Mouse (Mus musculus): Measurements from ENCODE around the gene Dohh. TPM values are rescaled to one million over a fixed set of nuclear protein-coding genes. Genes with fewer than 3 reads are reported as not detected.
A peak's percentile ranks its signal among the peaks of the same experiment; 100 is the strongest.

The Dohh gene
- polyA plus RNA-seq, 1 experiment from 2014 or later = 83.4 TPM

DNA sequence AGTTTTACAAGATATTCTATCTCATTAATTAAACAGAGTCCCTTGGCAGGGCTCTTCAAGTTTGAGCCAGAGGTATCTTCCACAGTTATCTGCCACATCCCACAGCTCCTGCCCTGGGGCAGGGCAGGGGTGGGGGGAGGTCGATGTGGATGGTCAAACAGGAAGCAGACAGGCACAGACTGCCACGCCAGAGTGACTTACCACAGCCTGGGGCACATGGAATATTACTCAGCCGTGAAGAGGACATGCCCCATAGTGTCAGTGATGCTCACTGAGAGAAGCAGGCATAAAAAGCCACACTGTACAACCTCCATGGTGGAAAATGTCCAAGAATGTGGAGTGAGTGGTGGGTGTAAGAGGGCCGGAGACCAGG lies 39.1 kb upstream of the Dohh start:
- peaks cover 11% of the 10 kb centered on the region; the same call in 1 of the 2 replicates for H3K36me3 ChIP-seq (ENCODE audit: control insufficient read depth, insufficient read depth)
- no peak overlapping the region for H3K27ac ChIP-seq (ENCODE audit: low read length)
- no peak overlapping the region for H3K9ac ChIP-seq (ENCODE audit: low read length)
- ATAC-seq (replicated peaks; ENCODE audit: extremely low read depth, insufficient read depth, low FRiP score) = no peak
- peaks cover 29% of the 10 kb centered on the region for H3K4me1 ChIP-seq (ENCODE audit: control insufficient read depth, insufficient read depth, low read length)
- 77% methylated on average over 4 of the region's 4 CpGs for WGBS
- H3K4me3 ChIP-seq (ENCODE audit: low read length) = no peak overlapping the region
- peaks cover 18% of the 10 kb centered on the region for H3K27me3 ChIP-seq (ENCODE audit: control insufficient read depth, insufficient read depth, low read length)
- no peak overlapping the region for H3K4me2 ChIP-seq (ENCODE audit: low read depth, low read length)
- no peaks in the 10 kb centered on the region for H3K9me3 ChIP-seq (replicated peaks; ENCODE audit: control insufficient read depth, low read length)

DNA sequence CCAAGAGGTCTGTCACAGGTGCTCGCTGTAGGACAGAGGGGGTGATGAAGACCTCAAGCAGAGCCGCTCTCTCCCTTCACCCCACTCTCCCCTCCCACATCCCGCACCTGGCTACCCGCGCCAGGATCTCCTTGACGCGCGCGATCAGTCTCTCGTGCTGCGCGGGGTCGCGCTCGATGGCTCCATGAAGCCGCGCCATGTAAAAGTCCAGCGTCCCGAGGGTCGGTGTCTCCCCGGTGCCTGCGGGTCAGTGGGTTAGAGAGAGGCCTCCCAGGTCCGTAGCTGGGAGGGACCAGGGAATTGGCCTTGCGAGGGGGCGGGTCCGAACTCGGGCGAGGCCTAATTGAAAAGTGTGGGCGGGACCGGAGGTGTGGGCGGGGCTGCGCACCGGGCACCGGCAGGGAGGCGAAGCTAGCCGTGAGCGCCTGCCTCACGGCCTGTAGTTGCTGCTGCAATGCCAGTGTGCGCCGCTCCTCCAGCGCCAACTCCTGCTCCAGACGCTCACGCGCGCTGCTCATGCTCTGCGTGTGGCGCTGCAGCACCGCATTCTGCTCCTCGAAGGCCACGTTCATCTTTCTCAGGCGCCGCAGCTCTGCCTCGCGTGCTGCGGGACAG lies 37.7 kb upstream of the Dohh start:
- Histone ChIP-seq H3K27me3 (ENCODE audit: control insufficient read depth, insufficient read depth, low read length) (peaks cover 18% of the 10 kb centered on the region), H3K9me3 (replicated peaks; ENCODE audit: control insufficient read depth, low read length) (no peaks in the 10 kb centered on the region), H3K27ac (ENCODE audit: low read length) (0 out of 2 replicates have a peak overlapping the region, but pooled peaks have one; percentile 21), H3K9ac (ENCODE audit: low read length) (peak overlapping the region; percentile 56), H3K4me2 (ENCODE audit: low read depth, low read length) (peak overlapping the region; percentile 54), H3K36me3 (ENCODE audit: control insufficient read depth, insufficient read depth) (peaks cover 11% of the 10 kb centered on the region; the same call in 1 of the 2 replicates), H3K4me3 (ENCODE audit: low read length) (peak overlapping the region; percentile 13), H3K4me1 (ENCODE audit: control insufficient read depth, insufficient read depth, low read length) (peaks cover 31% of the 10 kb centered on the region)
- 21% methylated on average over 54 of the region's 55 CpGs for WGBS
- ATAC-seq (replicated peaks; ENCODE audit: extremely low read depth, insufficient read depth, low FRiP score) = no peak

DNA sequence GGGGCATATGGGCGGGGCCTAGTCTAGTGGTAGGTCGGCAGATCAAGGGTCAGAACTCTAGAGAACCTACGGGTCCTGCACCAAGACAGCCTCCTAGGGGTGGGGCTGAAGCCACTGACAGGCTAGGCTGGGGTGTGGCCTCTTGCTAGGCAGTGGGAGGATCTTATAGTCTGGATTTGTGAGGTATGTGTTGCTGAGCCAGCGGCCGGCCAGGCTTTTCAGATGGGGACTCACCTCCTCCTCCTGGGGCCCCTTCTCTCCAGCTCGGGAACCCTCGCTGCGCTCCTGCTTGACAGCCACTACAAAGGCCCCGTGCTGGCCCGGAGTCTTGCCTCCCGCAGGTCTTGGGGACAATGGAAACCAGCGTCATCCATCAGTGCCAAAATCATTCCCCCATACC lies 35.1 kb upstream of the Dohh start:
- peak overlapping the region; percentile 89 for H3K27ac ChIP-seq (ENCODE audit: low read length)
- H3K9me3 ChIP-seq (replicated peaks; ENCODE audit: control insufficient read depth, low read length) = no peaks in the 10 kb centered on the region
- peaks cover 11% of the 10 kb centered on the region; the same call in 1 of the 2 replicates for H3K36me3 ChIP-seq (ENCODE audit: control insufficient read depth, insufficient read depth)
- no peaks in the 10 kb centered on the region for H3K27me3 ChIP-seq (ENCODE audit: control insufficient read depth, insufficient read depth, low read length)
- no peak for ATAC-seq (replicated peaks; ENCODE audit: extremely low read depth, insufficient read depth, low FRiP score)
- 9% methylated on average over 12 of the region's 12 CpGs for WGBS
- peaks cover 31% of the 10 kb centered on the region for H3K4me1 ChIP-seq (ENCODE audit: control insufficient read depth, insufficient read depth, low read length)
- peak overlapping the region; percentile 94 for H3K9ac ChIP-seq (ENCODE audit: low read length)
- peak overlapping the region; percentile 79 for H3K4me2 ChIP-seq (ENCODE audit: low read depth, low read length)
- peak overlapping the region; percentile 83 for H3K4me3 ChIP-seq (ENCODE audit: low read length)

DNA sequence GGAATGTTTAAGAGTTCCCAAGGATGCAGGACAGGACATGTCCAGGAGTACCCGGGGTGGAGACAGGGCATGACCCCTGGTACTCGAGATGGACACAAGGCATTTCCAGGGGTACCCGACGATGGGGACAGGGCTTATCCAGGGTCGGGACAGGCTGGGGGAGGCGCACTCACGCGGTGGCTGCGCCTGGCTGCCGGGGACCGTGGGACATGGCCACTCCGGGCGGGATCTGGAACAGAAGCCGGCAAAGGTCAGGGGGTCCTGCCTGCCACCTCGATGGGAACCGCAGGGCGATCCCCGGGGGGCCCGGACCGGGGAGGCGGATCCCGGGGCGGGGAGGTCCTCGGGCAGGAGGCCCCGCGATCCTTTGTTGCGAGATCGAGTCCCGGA lies 34.3 kb upstream of the Dohh start:
- WGBS = under 1% methylated on average over 26 of the region's 29 CpGs
- H3K27me3 ChIP-seq (ENCODE audit: control insufficient read depth, insufficient read depth, low read length) = no peaks in the 10 kb centered on the region
- ATAC-seq (replicated peaks; ENCODE audit: extremely low read depth, insufficient read depth, low FRiP score) = no peak; the same call in 1 of the 2 replicates
- H3K4me3 ChIP-seq (ENCODE audit: low read length) = peak overlapping the region; percentile 83
- H3K36me3 ChIP-seq (ENCODE audit: control insufficient read depth, insufficient read depth) = peaks cover 11% of the 10 kb centered on the region; the same call in 1 of the 2 replicates
- H3K9ac ChIP-seq (ENCODE audit: low read length) = peak overlapping the region; percentile 94
- H3K27ac ChIP-seq (ENCODE audit: low read length) = peak overlapping the region; percentile 89
- no peaks in the 10 kb centered on the region for H3K9me3 ChIP-seq (replicated peaks; ENCODE audit: control insufficient read depth, low read length)
- H3K4me1 ChIP-seq (ENCODE audit: control insufficient read depth, insufficient read depth, low read length) = peaks cover 31% of the 10 kb centered on the region
- peak overlapping the region; percentile 79 for H3K4me2 ChIP-seq (ENCODE audit: low read depth, low read length)

DNA sequence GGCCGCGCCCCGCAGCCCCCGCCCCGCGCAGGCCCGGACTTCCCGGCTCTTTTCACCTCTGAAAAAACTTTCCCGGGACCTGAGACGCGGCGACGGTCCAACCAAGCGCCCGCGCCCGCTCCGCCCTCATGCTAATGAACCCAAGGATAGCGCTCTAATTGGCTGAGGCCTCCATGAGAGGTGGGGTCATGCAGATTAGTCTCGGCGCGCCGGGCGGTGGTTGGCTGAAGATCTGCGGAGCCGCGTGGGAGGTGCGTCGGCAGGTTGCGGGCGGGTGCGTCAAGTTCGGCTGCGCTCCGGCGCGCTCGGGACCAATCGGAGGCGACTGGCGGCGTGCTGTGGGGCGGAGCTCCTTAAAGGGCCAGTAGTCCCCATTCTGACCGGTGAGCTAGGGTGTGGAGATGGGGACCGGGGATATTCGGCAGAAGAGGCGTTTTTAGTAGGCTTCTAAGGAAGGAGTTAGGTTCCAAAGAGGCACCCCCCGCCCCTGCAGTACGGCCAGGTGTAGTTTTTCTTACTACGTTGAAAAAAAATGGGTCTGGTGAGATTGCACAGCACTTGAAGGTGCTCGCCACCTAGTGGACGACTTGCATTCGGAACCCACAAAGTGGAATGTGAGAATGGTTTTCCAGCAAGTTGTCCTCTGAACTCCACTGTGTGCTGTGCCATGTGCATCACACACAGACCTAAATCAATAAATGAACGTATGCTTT lies 33.7 kb upstream of the Dohh start, which contains the start of gene Hmg20b:
Hmg20b (minus strand) TSS at position 130 of the 713 bp plus-strand sequence.
- Histone ChIP-seq H3K4me3 (ENCODE audit: low read length) (peak within 1 kb of the TSS; percentile 83), H3K27me3 (ENCODE audit: control insufficient read depth, insufficient read depth, low read length) (no peaks in the 10 kb centered on the region), H3K4me1 (ENCODE audit: control insufficient read depth, insufficient read depth, low read length) (peaks cover 31% of the 10 kb centered on the region), H3K27ac (ENCODE audit: low read length) (peak within 1 kb of the TSS; percentile 89), H3K9me3 (replicated peaks; ENCODE audit: control insufficient read depth, low read length) (no peaks in the 10 kb centered on the region), H3K9ac (ENCODE audit: low read length) (peak within 1 kb of the TSS; percentile 94), H3K4me2 (ENCODE audit: low read depth, low read length) (peak within 1 kb of the TSS; percentile 79), H3K36me3 (ENCODE audit: control insufficient read depth, insufficient read depth) (peaks cover 11% of the 10 kb centered on the region; the same call in 1 of the 2 replicates)
- ATAC-seq (replicated peaks; ENCODE audit: extremely low read depth, insufficient read depth, low FRiP score) = peak; percentile 93
- WGBS = under 1% methylated on average over 54 of the region's 54 CpGs

DNA sequence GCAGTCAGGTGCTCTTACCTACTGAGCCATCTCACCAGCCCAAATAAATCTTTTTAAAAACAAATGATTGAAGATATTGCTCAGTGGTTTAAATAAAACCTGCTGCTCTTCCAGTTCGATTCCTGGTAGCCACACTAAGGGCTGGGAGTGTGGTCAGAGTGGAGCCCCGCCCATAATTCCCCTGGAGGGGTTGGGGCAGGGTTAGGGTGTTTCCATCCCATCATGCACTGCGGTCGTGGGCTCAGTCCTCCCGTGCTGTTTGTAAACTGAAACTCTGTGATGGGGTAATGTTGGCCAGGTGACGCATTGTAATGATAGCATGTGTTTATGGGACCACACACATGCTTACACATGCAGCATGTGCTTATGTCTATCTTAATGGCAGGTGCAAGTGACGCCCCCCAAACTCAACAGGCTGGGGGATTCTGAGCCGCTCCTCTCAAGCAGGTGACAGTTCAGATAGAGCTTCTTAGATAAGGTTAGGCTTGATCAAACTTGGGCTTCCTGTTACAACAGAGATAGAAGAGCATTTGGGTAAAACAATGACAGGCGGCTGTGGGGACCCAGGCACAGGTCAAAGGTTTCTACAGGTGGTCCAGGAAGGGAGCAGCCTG lies 32.4 kb upstream of the Dohh start:
- Histone ChIP-seq H3K27me3 (ENCODE audit: control insufficient read depth, insufficient read depth, low read length) (no peaks in the 10 kb centered on the region), H3K9me3 (replicated peaks; ENCODE audit: control insufficient read depth, low read length) (no peaks in the 10 kb centered on the region), H3K4me1 (ENCODE audit: control insufficient read depth, insufficient read depth, low read length) (peaks cover 28% of the 10 kb centered on the region), H3K4me3 (ENCODE audit: low read length) (no peak overlapping the region), H3K36me3 (ENCODE audit: control insufficient read depth, insufficient read depth) (peaks cover 11% of the 10 kb centered on the region; the same call in 1 of the 2 replicates), H3K27ac (ENCODE audit: low read length) (peak overlapping the region; percentile 42; the same call in 1 of the 2 replicates), H3K9ac (ENCODE audit: low read length) (no peak overlapping the region), H3K4me2 (ENCODE audit: low read depth, low read length) (0 out of 2 replicates have a peak overlapping the region, but pooled peaks have one; percentile 15)
- ATAC-seq (replicated peaks; ENCODE audit: extremely low read depth, insufficient read depth, low FRiP score) = no peak
- WGBS = 17% methylated on average over 9 of the region's 9 CpGs

DNA sequence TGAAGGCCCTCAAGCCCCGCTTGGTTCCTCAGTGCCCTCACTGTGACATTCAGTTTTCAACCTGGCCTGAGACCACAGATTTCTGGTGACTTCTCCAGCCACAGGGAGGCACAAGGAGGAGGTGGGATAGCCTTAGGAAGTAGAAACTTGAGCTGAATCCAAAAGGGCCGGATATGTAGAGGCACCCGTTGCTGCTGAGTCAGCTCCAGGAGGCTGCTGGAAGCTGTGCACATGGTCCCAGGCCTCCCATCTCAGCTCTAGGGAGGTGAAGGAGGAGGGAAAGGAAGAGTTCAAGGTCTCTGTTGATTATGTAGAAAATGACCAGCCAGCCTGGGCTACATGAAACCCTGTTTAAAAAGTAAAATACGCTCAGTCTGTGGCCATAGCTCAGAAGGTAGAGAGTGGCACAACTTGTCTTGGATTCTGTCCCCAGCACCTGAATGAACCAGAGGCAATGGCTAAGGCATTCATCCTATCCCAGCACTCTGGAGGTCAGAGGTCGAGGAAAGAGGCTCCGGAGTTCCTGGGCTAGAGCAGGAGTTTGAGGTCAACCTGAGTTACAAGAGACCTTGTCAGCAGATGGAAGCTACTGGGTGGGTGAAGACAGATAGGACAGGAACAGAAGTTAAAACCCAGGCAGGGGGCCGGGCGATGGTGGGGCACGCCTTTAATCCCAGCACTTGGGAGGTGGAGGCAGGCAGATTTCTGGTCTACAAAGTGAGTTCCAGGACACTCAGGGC lies 29.3 kb upstream of the Dohh start:
- 66% methylated on average over 9 of the region's 9 CpGs for WGBS
- Histone ChIP-seq H3K27ac (ENCODE audit: low read length) (no peak overlapping the region), H3K27me3 (ENCODE audit: control insufficient read depth, insufficient read depth, low read length) (no peaks in the 10 kb centered on the region), H3K4me1 (ENCODE audit: control insufficient read depth, insufficient read depth, low read length) (peaks cover 25% of the 10 kb centered on the region), H3K4me2 (ENCODE audit: low read depth, low read length) (no peak overlapping the region), H3K9ac (ENCODE audit: low read length) (no peak overlapping the region), H3K4me3 (ENCODE audit: low read length) (no peak overlapping the region), H3K36me3 (ENCODE audit: control insufficient read depth, insufficient read depth) (peaks cover 2% of the 10 kb centered on the region; the same call in 1 of the 2 replicates), H3K9me3 (replicated peaks; ENCODE audit: control insufficient read depth, low read length) (no peaks in the 10 kb centered on the region)
- no peak for ATAC-seq (replicated peaks; ENCODE audit: extremely low read depth, insufficient read depth, low FRiP score)

DNA sequence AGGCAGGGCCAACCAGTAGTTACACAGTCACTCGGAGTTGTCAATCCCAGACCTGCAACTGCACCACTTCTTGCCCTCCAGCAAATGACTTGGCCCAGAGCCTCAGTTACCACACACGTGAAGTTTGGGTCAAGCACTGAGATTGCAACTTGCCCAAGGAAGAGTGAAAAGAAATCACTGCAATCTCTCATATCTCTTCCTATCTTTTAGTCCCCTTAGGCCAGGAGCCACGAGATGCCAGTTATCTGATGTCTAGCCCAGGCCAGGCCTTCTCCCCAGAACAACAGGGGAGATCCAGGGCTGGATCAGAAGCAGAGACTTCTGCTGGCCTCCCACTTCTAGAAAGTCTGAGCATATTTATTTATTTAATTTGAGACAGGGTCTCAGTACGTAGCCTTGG lies 28.7 kb upstream of the Dohh start:
- ATAC-seq (replicated peaks; ENCODE audit: extremely low read depth, insufficient read depth, low FRiP score) = no peak
- no peaks in the 10 kb centered on the region for H3K27me3 ChIP-seq (ENCODE audit: control insufficient read depth, insufficient read depth, low read length)

More for the DNA sequence above, 28.7 kb upstream of the Dohh start:
- no peak overlapping the region for H3K4me3 ChIP-seq (ENCODE audit: low read length)
- peaks cover 25% of the 10 kb centered on the region for H3K4me1 ChIP-seq (ENCODE audit: control insufficient read depth, insufficient read depth, low read length)
- no peak overlapping the region for H3K4me2 ChIP-seq (ENCODE audit: low read depth, low read length)
- H3K9ac ChIP-seq (ENCODE audit: low read length) = no peak overlapping the region
- no peaks in the 10 kb centered on the region for H3K9me3 ChIP-seq (replicated peaks; ENCODE audit: control insufficient read depth, low read length)
- 74% methylated on average over 4 of the region's 4 CpGs for WGBS
- H3K36me3 ChIP-seq (ENCODE audit: control insufficient read depth, insufficient read depth) = peaks cover 6% of the 10 kb centered on the region; the same call in 1 of the 2 replicates
- no peak overlapping the region; the same call in 1 of the 2 replicates for H3K27ac ChIP-seq (ENCODE audit: low read length)
